Mouse (Mus musculus): Measurements from ENCODE around the gene Ppp1r14a.

DNA sequence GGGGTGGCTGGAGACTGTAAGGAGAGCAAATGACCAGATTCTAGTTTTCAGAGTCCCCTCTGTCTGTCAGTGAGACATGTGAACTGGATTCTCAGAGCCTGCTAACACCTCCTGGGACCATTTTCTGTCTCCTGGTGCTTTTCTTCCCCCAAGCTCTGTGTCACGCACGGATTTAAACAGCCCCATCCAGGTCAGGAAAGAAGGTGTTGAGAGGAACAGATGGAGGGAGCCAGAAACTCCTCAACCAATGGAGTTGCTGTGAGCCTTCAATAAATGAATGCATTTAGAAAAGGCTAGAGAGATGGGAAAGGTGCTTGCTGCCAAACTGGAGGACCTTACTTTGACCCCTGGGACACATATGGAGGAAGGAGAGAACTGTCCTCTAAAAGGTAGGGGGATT is 48.7 kb downstream of the Ppp1r14a start:
- TF ChIP-seq CTCF (IDR thresholded peaks at IDR 0.05; ENCODE audit: low read depth) (no peak), EP300 (IDR thresholded peaks at IDR 0.05; ENCODE audit: low read depth) (no peak)

Measured in liver, postnatal 0 days (tissue).